Mouse (Mus musculus): Measurements from ENCODE around the gene Utp11. TPM values are rescaled to one million over a fixed set of nuclear protein-coding genes. Genes with fewer than 3 reads are reported as not detected.

The Utp11 gene
- polyA plus RNA-seq, 1 experiment from 2014 or later, result 66.2 TPM

- no peak overlapping the region for H3K4me2 ChIP-seq
- no peak overlapping the region for H3K27ac ChIP-seq (ENCODE audit: low read depth, low read length)
- no peaks in the 10 kb centered on the region for H3K9me3 ChIP-seq (ENCODE audit: control insufficient read depth, low read length)
- no peak overlapping the region for H3K4me3 ChIP-seq (ENCODE audit: low read depth, low read length)
- DNase-seq (ENCODE audit: low spot score, missing footprints), result no peak
- ATAC-seq (ENCODE audit: low FRiP score), result no peak
- H3K27me3 ChIP-seq (ENCODE audit: control insufficient read depth, insufficient read depth, low read length), result no peaks in the 10 kb centered on the region
- no peak overlapping the region for H3K9ac ChIP-seq (ENCODE audit: low read length)
- WGBS, result 88% methylated on average over 4 of the region's 4 CpGs
- H3K4me1 ChIP-seq (ENCODE audit: control insufficient read depth, insufficient read depth, low read length), result no peaks in the 10 kb centered on the region
- H3K36me3 ChIP-seq (ENCODE audit: control insufficient read depth, insufficient read depth, low read length), result peaks cover 3% of the 10 kb centered on the region; the same call in 1 of the 2 replicates
These were observed 9.9 kb downstream of the Utp11 start for GRCm38 (mm10) chr4:124683474-124683873.

- Histone ChIP-seq H3K27me3 (ENCODE audit: control insufficient read depth, insufficient read depth, low read length) (no peaks in the 10 kb centered on the region), H3K4me3 (ENCODE audit: low read depth, low read length) (no peak overlapping the region), H3K4me1 (ENCODE audit: control insufficient read depth, insufficient read depth, low read length) (no peaks in the 10 kb centered on the region), H3K4me2 (no peak overlapping the region), H3K9ac (ENCODE audit: low read length) (no peak overlapping the region), H3K36me3 (ENCODE audit: control insufficient read depth, insufficient read depth, low read length) (peaks cover 3% of the 10 kb centered on the region; the same call in 1 of the 2 replicates), H3K9me3 (ENCODE audit: control insufficient read depth, low read length) (no peaks in the 10 kb centered on the region), H3K27ac (ENCODE audit: low read depth, low read length) (no peak overlapping the region)
- ATAC-seq (ENCODE audit: low FRiP score) (no peak), DNase-seq (ENCODE audit: low spot score, missing footprints) (no peak)
- 67% methylated on average over 7 of the region's 7 CpGs for whole genome bisulfite sequencing
These were observed 11.1 kb downstream of the Utp11 start for GRCm38 (mm10) chr4:124682270-124682669.

GRCm38 (mm10) chr4:124675958-124676357, 17.4 kb downstream of the Utp11 start:
- no peak overlapping the region for H3K9ac ChIP-seq (ENCODE audit: low read length)
- H3K36me3 ChIP-seq (ENCODE audit: control insufficient read depth, insufficient read depth, low read length), result no peaks in the 10 kb centered on the region
- H3K27me3 ChIP-seq (ENCODE audit: control insufficient read depth, insufficient read depth, low read length), result no peaks in the 10 kb centered on the region; the same call in 1 of the 2 replicates
- no peak overlapping the region for H3K4me2 ChIP-seq
- DNase-seq (ENCODE audit: low spot score, missing footprints) (no peak), ATAC-seq (ENCODE audit: low FRiP score) (no peak)
- no peak overlapping the region for H3K4me3 ChIP-seq (ENCODE audit: low read depth, low read length)
- no peak overlapping the region for H3K27ac ChIP-seq (ENCODE audit: low read depth, low read length)
- peaks cover 29% of the 10 kb centered on the region for H3K4me1 ChIP-seq (ENCODE audit: control insufficient read depth, insufficient read depth, low read length)
- no peaks in the 10 kb centered on the region for H3K9me3 ChIP-seq (ENCODE audit: control insufficient read depth, low read length)
- 90% methylated on average over 6 of the region's 6 CpGs for WGBS

GRCm38 (mm10) chr4:124675037-124675436, 18.4 kb downstream of the Utp11 start:
- Histone ChIP-seq H3K4me1 (ENCODE audit: control insufficient read depth, insufficient read depth, low read length) (peaks cover 29% of the 10 kb centered on the region), H3K4me3 (ENCODE audit: low read depth, low read length) (no peak overlapping the region), H3K9ac (ENCODE audit: low read length) (no peak overlapping the region), H3K9me3 (ENCODE audit: control insufficient read depth, low read length) (no peaks in the 10 kb centered on the region), H3K27ac (ENCODE audit: low read depth, low read length) (peak overlapping the region; percentile 35; the same call in 1 of the 2 replicates), H3K36me3 (ENCODE audit: control insufficient read depth, insufficient read depth, low read length) (no peaks in the 10 kb centered on the region), H3K27me3 (ENCODE audit: control insufficient read depth, insufficient read depth, low read length) (no peaks in the 10 kb centered on the region; the same call in none of the 2 replicates), H3K4me2 (no peak overlapping the region)
- DNase-seq (ENCODE audit: low spot score, missing footprints), result peak; percentile 99
- 0% methylated on average over 4 of the region's 4 CpGs for WGBS
- 0 out of 2 replicates have a peak, but pooled peaks have one; percentile 8 for ATAC-seq (ENCODE audit: low FRiP score)

- WGBS, result 37% methylated on average over 17 of the region's 17 CpGs
- ATAC-seq (ENCODE audit: low FRiP score), result peak; percentile 38
- no peaks in the 10 kb centered on the region; the same call in none of the 2 replicates for H3K27me3 ChIP-seq (ENCODE audit: control insufficient read depth, insufficient read depth, low read length)
These were observed 18.9 kb downstream of the Utp11 start for GRCm38 (mm10) chr4:124674334-124675032.

GRCm38 (mm10) chr4:124672347-124673320, 20.8 kb downstream of the Utp11 start:
- DNase-seq (ENCODE audit: low spot score, missing footprints) (peak; percentile 93), ATAC-seq (ENCODE audit: low FRiP score) (peak; percentile 40)
- peaks cover 44% of the 10 kb centered on the region for H3K4me1 ChIP-seq (ENCODE audit: control insufficient read depth, insufficient read depth, low read length)
- no peaks in the 10 kb centered on the region; the same call in none of the 2 replicates for H3K27me3 ChIP-seq (ENCODE audit: control insufficient read depth, insufficient read depth, low read length)
- no peaks in the 10 kb centered on the region for H3K9me3 ChIP-seq (ENCODE audit: control insufficient read depth, low read length)
- peak overlapping the region; percentile 32 for H3K9ac ChIP-seq (ENCODE audit: low read length)
- H3K27ac ChIP-seq (ENCODE audit: low read depth, low read length), result no peak overlapping the region
- H3K36me3 ChIP-seq (ENCODE audit: control insufficient read depth, insufficient read depth, low read length), result no peaks in the 10 kb centered on the region
- H3K4me2 ChIP-seq, result peak overlapping the region; percentile 44
- 4% methylated on average over 25 of the region's 31 CpGs for WGBS
- 0 out of 2 replicates have a peak overlapping the region, but pooled peaks have one; percentile 9 for H3K4me3 ChIP-seq (ENCODE audit: low read depth, low read length)

More at GRCm38 (mm10) chr4:124674334-124675032, 18.9 kb downstream of the Utp11 start:
- H3K9me3 ChIP-seq (ENCODE audit: control insufficient read depth, low read length), result no peaks in the 10 kb centered on the region
- H3K4me3 ChIP-seq (ENCODE audit: low read depth, low read length), result no peak overlapping the region
- DNase-seq (ENCODE audit: low spot score, missing footprints), result peak; percentile 89
- H3K4me1 ChIP-seq (ENCODE audit: control insufficient read depth, insufficient read depth, low read length), result peaks cover 29% of the 10 kb centered on the region
- peak overlapping the region; percentile 42; the same call in 1 of the 2 replicates for H3K9ac ChIP-seq (ENCODE audit: low read length)
- H3K27ac ChIP-seq (ENCODE audit: low read depth, low read length), result peak overlapping the region; percentile 35; the same call in 1 of the 2 replicates
- no peaks in the 10 kb centered on the region for H3K36me3 ChIP-seq (ENCODE audit: control insufficient read depth, insufficient read depth, low read length)
- no peak overlapping the region for H3K4me2 ChIP-seq

GRCm38 (mm10) chr4:124671583-124671982, 21.8 kb downstream of the Utp11 start:
- Histone ChIP-seq H3K27me3 (ENCODE audit: control insufficient read depth, insufficient read depth, low read length) (peaks cover 6% of the 10 kb centered on the region), H3K4me3 (ENCODE audit: low read depth, low read length) (no peak overlapping the region), H3K36me3 (ENCODE audit: control insufficient read depth, insufficient read depth, low read length) (no peaks in the 10 kb centered on the region), H3K27ac (ENCODE audit: low read depth, low read length) (no peak overlapping the region), H3K4me2 (peak overlapping the region; percentile 44; the same call in 1 of the 2 replicates), H3K9ac (ENCODE audit: low read length) (no peak overlapping the region; the same call in 1 of the 2 replicates), H3K4me1 (ENCODE audit: control insufficient read depth, insufficient read depth, low read length) (peaks cover 51% of the 10 kb centered on the region), H3K9me3 (ENCODE audit: control insufficient read depth, low read length) (no peaks in the 10 kb centered on the region)
- DNase-seq (ENCODE audit: low spot score, missing footprints) (peak; percentile 88), ATAC-seq (ENCODE audit: low FRiP score) (no peak)
- 39% methylated on average over 7 of the region's 7 CpGs for WGBS

GRCm38 (mm10) chr4:124670232-124670631, 23.2 kb downstream of the Utp11 start:
- Histone ChIP-seq H3K27me3 (ENCODE audit: control insufficient read depth, insufficient read depth, low read length) (peaks cover 16% of the 10 kb centered on the region), H3K4me1 (ENCODE audit: control insufficient read depth, insufficient read depth, low read length) (peaks cover 51% of the 10 kb centered on the region), H3K9ac (ENCODE audit: low read length) (no peak overlapping the region), H3K36me3 (ENCODE audit: control insufficient read depth, insufficient read depth, low read length) (no peaks in the 10 kb centered on the region), H3K9me3 (ENCODE audit: control insufficient read depth, low read length) (no peaks in the 10 kb centered on the region), H3K4me2 (no peak overlapping the region), H3K27ac (ENCODE audit: low read depth, low read length) (no peak overlapping the region), H3K4me3 (ENCODE audit: low read depth, low read length) (no peak overlapping the region)
- no peak for ATAC-seq (ENCODE audit: low FRiP score)
- DNase-seq (ENCODE audit: low spot score, missing footprints), result no peak
- 60% methylated on average over 8 of the region's 8 CpGs for WGBS
